ENCODE assay signal across 11 mouse cellular contexts in genomic region chr17:32750611-32751010, GRCm38 (mm10). TPM values are rescaled to one million over a fixed set of nuclear protein-coding genes. Genes with fewer than 3 reads are reported as not detected.
"Had no signal": no experiment of that assay in that cellular context is flagged by ENCODE, and none has a peak within 500 bp of the region (broad histone marks: within the 10 kb centered on the region; RNA-seq: fewer than 3 reads in every experiment).

No protein-coding gene starts in this region.

- H3K9ac ChIP-seq: limb, embryonic 15.5 days; liver, embryonic 13.5 days; liver, postnatal 0 days; lung, embryonic 15.5 days; midbrain, embryonic 13.5 days; stomach, embryonic 15.5 days had no signal

- H3K4me1 ChIP-seq: limb, embryonic 15.5 days; lung, embryonic 15.5 days; stomach, embryonic 15.5 days had no signal

- H3K27me3 ChIP-seq: limb, embryonic 15.5 days; liver, embryonic 13.5 days; lung, embryonic 15.5 days; midbrain, embryonic 13.5 days; stomach, embryonic 15.5 days had no signal

- H3K4me3 ChIP-seq: limb, embryonic 15.5 days; liver, embryonic 13.5 days; lung, embryonic 15.5 days; midbrain, embryonic 13.5 days; stomach, embryonic 15.5 days had no signal

- H3K36me3 ChIP-seq: limb, embryonic 15.5 days; liver, embryonic 13.5 days; lung, embryonic 15.5 days; midbrain, embryonic 13.5 days; stomach, embryonic 15.5 days had no signal

- H3K9me3 ChIP-seq: limb, embryonic 15.5 days; liver, embryonic 13.5 days; lung, embryonic 15.5 days; midbrain, embryonic 13.5 days; stomach, embryonic 15.5 days had no signal

- H3K4me2 ChIP-seq: limb, embryonic 15.5 days; liver, embryonic 13.5 days; lung, embryonic 15.5 days; midbrain, embryonic 13.5 days; stomach, embryonic 15.5 days had no signal

- ATAC-seq: liver, postnatal 0 days; midbrain, embryonic 13.5 days had no signal

- DNase-seq: kidney, adult 18-20 months; kidney, postnatal 14 days; layer of hippocampus, postnatal 36 days; liver, embryonic 13.5 days; liver, postnatal 0 days; thymus, postnatal 4 days had no signal

- H3K27ac ChIP-seq: limb, embryonic 15.5 days; liver, embryonic 13.5 days; lung, embryonic 15.5 days; midbrain, embryonic 13.5 days; stomach, embryonic 15.5 days had no signal

RNA-seq across cellular contexts. Expression of gene Zfp811, which starts 59.1 kb away (rescaled TPM):
- total RNA-seq: megakaryocyte progenitor cell, adult 5-6 weeks had no signal
